Mouse (Mus musculus) heart, embryonic 16.5 days (tissue): Measurements from ENCODE around the gene Cryzl2. TPM values are rescaled to one million over a fixed set of nuclear protein-coding genes. Genes with fewer than 3 reads are reported as not detected.

ENCODE experiments used
- ATAC-seq: fragments of 200-750 bp; cut with Nextera tagmentation; replicated peaks from 2 replicates; pipeline ENCODE4 v1.8.0; 2017; ENCODE audit warnings: moderate number of reproducible peaks; ENCODE audit not compliant: insufficient read depth, low FRiP score; ENCODE audit errors: extremely low read depth
- H3K27ac ChIP-seq: fragments of 300-500 bp; sonication (generic); 2 replicates; pipeline ENCODE4 v1.5.1; 2014; ENCODE audit warnings: mild to moderate bottlenecking, low read length, control low read depth, moderate library complexity
- H3K27me3 ChIP-seq: fragments of 300-500 bp; sonication (generic); 2 replicates; pipeline ENCODE4 v1.6.1; 2014; ENCODE audit warnings: low read length, mixed read lengths; ENCODE audit not compliant: control insufficient read depth, insufficient read depth
- H3K36me3 ChIP-seq: fragments of 300-500 bp; sonication (generic); 2 replicates; pipeline ENCODE4 v1.6.1; 2014; ENCODE audit not compliant: control insufficient read depth, insufficient read depth
- H3K4me1 ChIP-seq: fragments of 300-500 bp; sonication (generic); 2 replicates; pipeline ENCODE4 v1.6.1; 2014; ENCODE audit warnings: low read length, mixed read lengths; ENCODE audit not compliant: control insufficient read depth, insufficient read depth
- H3K4me2 ChIP-seq: fragments of 300-500 bp; sonication (generic); 2 replicates; pipeline ENCODE4 v1.6.1; 2014; ENCODE audit warnings: low read depth, mild to moderate bottlenecking, control low read depth, low read length
- H3K4me3 ChIP-seq: fragments of 300-500 bp; sonication (generic); 2 replicates; pipeline ENCODE4 v1.5.1; 2014; ENCODE audit warnings: mild to moderate bottlenecking, control low read depth, low read length
- H3K9ac ChIP-seq: fragments of 300-500 bp; sonication (generic); 2 replicates; pipeline ENCODE4 v1.6.1; 2014; ENCODE audit warnings: low read length, control low read depth
- H3K9me3 ChIP-seq: fragments of 300-500 bp; sonication (generic); replicated peaks from 2 replicates; pipeline ENCODE4 v1.6.1; 2016; ENCODE audit warnings: low read length; ENCODE audit not compliant: control insufficient read depth
- WGBS: fragments of 180-500 bp; shearing (Covaris S2); extraction: QIAGEN DNeasy Blood & Tissue Kit; methylation state at CpG from one replicate; pipeline ENCODE4 v1.1.7; 2014; 5-methylcytosine and 5-hydroxymethylcytosine counted together
- polyA plus RNA-seq: library from polyadenylated mRNA; unstranded; fragments of >200 nt; fragmentation: Nextera tagmentation; extraction: Ambion mirVana; gene quantifications from 2 replicates; pipeline ENCODE4 v1.2.1, GENCODE M21; 2015

Cryzl2 gene
- polyA plus RNA-seq, 1 experiment from 2014 or later: 33.0 TPM

GRCm38 (mm10) chr1:157525692-157526354 is 67.4 kb downstream of the Cryzl2 start:
- Histone ChIP-seq H3K27ac (no peak overlapping the region), H3K4me3 (no peak overlapping the region), H3K9me3 (no peaks in the 10 kb centered on the region), H3K36me3 (no peaks in the 10 kb centered on the region), H3K9ac (no peak overlapping the region), H3K27me3 (no peaks in the 10 kb centered on the region), H3K4me1 (no peaks in the 10 kb centered on the region), H3K4me2 (no peak overlapping the region)
- 83% methylated on average over 16 of the region's 16 CpGs for WGBS
- no peak for ATAC-seq

- Histone ChIP-seq H3K9me3 (no peaks in the 10 kb centered on the region), H3K4me3 (no peak overlapping the region), H3K27me3 (no peaks in the 10 kb centered on the region), H3K4me1 (no peaks in the 10 kb centered on the region), H3K36me3 (no peaks in the 10 kb centered on the region), H3K27ac (no peak overlapping the region), H3K4me2 (no peak overlapping the region), H3K9ac (no peak overlapping the region)
- 44% methylated on average over 5 of the region's 5 CpGs for WGBS
- no peak for ATAC-seq
Measured at GRCm38 (mm10) chr1:157526625-157527024, 68.2 kb downstream of the Cryzl2 start.

- Histone ChIP-seq H3K4me1 (no peaks in the 10 kb centered on the region), H3K27me3 (no peaks in the 10 kb centered on the region), H3K36me3 (no peaks in the 10 kb centered on the region), H3K9ac (no peak overlapping the region), H3K4me3 (no peak overlapping the region), H3K27ac (no peak overlapping the region), H3K9me3 (no peaks in the 10 kb centered on the region), H3K4me2 (no peak overlapping the region)
- ATAC-seq: no peak
- WGBS: 44% methylated on average over 8 of the region's 8 CpGs
Measured at GRCm38 (mm10) chr1:157532826-157533460, 74.6 kb downstream of the Cryzl2 start.

- Histone ChIP-seq H3K27me3 (no peaks in the 10 kb centered on the region), H3K9me3 (no peaks in the 10 kb centered on the region), H3K9ac (no peak overlapping the region), H3K27ac (no peak overlapping the region), H3K4me3 (no peak overlapping the region), H3K4me1 (no peaks in the 10 kb centered on the region), H3K36me3 (no peaks in the 10 kb centered on the region), H3K4me2 (no peak overlapping the region)
- WGBS: 71% methylated on average over 1 of the region's 1 CpGs
- no peak for ATAC-seq
Measured at GRCm38 (mm10) chr1:157535571-157535970, 77.2 kb downstream of the Cryzl2 start.

GRCm38 (mm10) chr1:157536471-157536870 is 78.1 kb downstream of the Cryzl2 start:
- peak overlapping the region; percentile 43 for H3K4me2 ChIP-seq
- ATAC-seq: no peak
- no peak overlapping the region for H3K9ac ChIP-seq
- H3K36me3 ChIP-seq: no peaks in the 10 kb centered on the region
- no peak overlapping the region for H3K4me3 ChIP-seq
- 10% methylated on average over 6 of the region's 6 CpGs for WGBS
- H3K4me1 ChIP-seq: no peaks in the 10 kb centered on the region
- no peaks in the 10 kb centered on the region for H3K9me3 ChIP-seq
- no peak overlapping the region for H3K27ac ChIP-seq
- no peaks in the 10 kb centered on the region for H3K27me3 ChIP-seq

- 83% methylated on average over 5 of the region's 5 CpGs for WGBS
- Histone ChIP-seq H3K4me2 (no peak overlapping the region), H3K27me3 (no peaks in the 10 kb centered on the region), H3K27ac (no peak overlapping the region), H3K4me1 (no peaks in the 10 kb centered on the region), H3K9ac (no peak overlapping the region), H3K36me3 (no peaks in the 10 kb centered on the region), H3K4me3 (no peak overlapping the region), H3K9me3 (no peaks in the 10 kb centered on the region)
- no peak for ATAC-seq
Measured at GRCm38 (mm10) chr1:157537636-157538035, 79.3 kb downstream of the Cryzl2 start.

Other genes starting within 250 kb of the Cryzl2 start
- gene Rasal2, start 46.0 kb upstream of the Cryzl2 start, polyA plus RNA-seq: 13.7 and 15.5 TPM in 2 replicates
- 1.2 and 1.3 TPM in 2 replicates for gene Sec16b, start 48.2 kb downstream of the Cryzl2 start, polyA plus RNA-seq